Mouse (Mus musculus) brain, embryonic 14.5 days (tissue): ENCODE measurements around the gene Gpatch8.

Source experiments
- CTCF ChIP-seq: fragments of 200-500 bp; IDR thresholded peaks from 2 replicates; pipeline ENCODE4 v1.5.1; 2012; ENCODE audit warnings: inconsistent platforms, mild to moderate bottlenecking, moderate library complexity, borderline replicate concordance; ENCODE audit not compliant: insufficient read depth, insufficient read length; ENCODE audit errors: extremely low read depth
- POLR2A ChIP-seq: fragments of 200-500 bp; IDR thresholded peaks from 2 replicates; pipeline ENCODE4 v1.6.1; 2012; ENCODE audit warnings: mild to moderate bottlenecking, inconsistent platforms, borderline replicate concordance; ENCODE audit not compliant: poor library complexity, insufficient read depth, insufficient read length, severe bottlenecking; ENCODE audit errors: extremely low read depth

DNA sequence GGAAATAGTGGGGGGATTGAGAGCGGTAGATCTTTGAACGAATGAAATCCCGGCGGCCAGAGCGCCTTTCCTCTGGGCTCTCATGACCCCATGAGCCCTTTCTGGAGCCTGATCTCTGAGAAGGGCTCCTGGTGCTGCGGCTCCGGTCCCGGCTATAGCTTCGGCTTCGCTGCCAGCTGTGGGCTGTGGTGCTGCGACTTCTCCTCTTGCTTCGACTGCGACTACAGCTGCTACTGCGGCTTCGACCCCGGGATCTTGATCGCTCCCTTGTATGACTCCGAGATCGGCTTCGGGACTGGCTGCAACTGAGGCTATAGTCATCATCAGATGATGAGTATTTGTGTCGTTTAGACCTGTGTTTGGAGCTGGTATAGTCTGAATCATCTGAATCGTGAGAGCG lies 76.6 kb downstream of the Gpatch8 start:
- TF ChIP-seq POLR2A (no peak), CTCF (no peak)
